In genomic region chr2:180547384-180548106, GRCm38 (mm10) we compare ENCODE assay signal across 11 mouse cellular contexts. TPM values are rescaled to one million over a fixed set of nuclear protein-coding genes. Genes with fewer than 3 reads are reported as not detected.
A peak's percentile ranks its signal among the peaks of the same experiment; 100 is the strongest.
DNase-seq lines count a peak whose midpoint lies in the region; ATAC-seq and TF ChIP-seq lines count a peak whose summit lies in the region.
"Had no signal": no experiment of that assay in that cellular context is flagged by ENCODE, and none has a peak within 500 bp of the region (broad histone marks: within the 10 kb centered on the region; RNA-seq: fewer than 3 reads in every experiment).

No protein-coding gene starts in this region.

- no peak for DNase-seq in kidney, adult 2 months
- peak; percentile 23 for DNase-seq in Muller cell, postnatal 12 days (ENCODE audit: inconsistent ontology term)
- DNase-seq in forebrain, embryonic 10.5 days (ENCODE audit: extremely low spot score, low spot score), result no peak
- DNase-seq in testis, postnatal 10 days (ENCODE audit: low spot score), result no peak
- DNase-seq in cerebellum, adult 18-20 months, result no peak
- DNase-seq in urinary bladder, postnatal 14 days (ENCODE audit: low spot score), result no peak
- DNase-seq: cerebellum, adult 9-10 months; kidney, adult 8-10 months had no signal

- TF ChIP-seq CTCF in kidney, adult 2 months (conservative IDR thresholded peaks at IDR 0.05; ENCODE audit: insufficient read depth, insufficient read length, low read depth, low read length), result no peak

- TF ChIP-seq POLR2A in kidney, adult 2 months (IDR thresholded peaks at IDR 0.05; ENCODE audit: low read depth, low read length), result no peak

- no peaks in the 10 kb centered on the region for H3K9me3 ChIP-seq in kidney, embryonic 14.5 days (ENCODE audit: control insufficient read depth, low read length)
- no peaks in the 10 kb centered on the region; the same call in 1 of the 2 replicates for H3K9me3 ChIP-seq in forebrain, embryonic 10.5 days
- H3K9me3 ChIP-seq in midbrain, embryonic 12.5 days, result no peaks in the 10 kb centered on the region
- H3K9me3 ChIP-seq: limb, embryonic 15.5 days had no signal

- no peak overlapping the region for H3K4me2 ChIP-seq in kidney, embryonic 14.5 days (replicated peaks; ENCODE audit: low read depth, low read length)
- H3K4me2 ChIP-seq in midbrain, embryonic 12.5 days (replicated peaks), result peak overlapping the region; percentile 39
- H3K4me2 ChIP-seq: limb, embryonic 15.5 days had no signal

- H3K36me3 ChIP-seq in kidney, embryonic 14.5 days (ENCODE audit: control insufficient read depth, insufficient read depth, low read length), result no peaks in the 10 kb centered on the region; the same call in 1 of the 2 replicates
- no peaks in the 10 kb centered on the region for H3K36me3 ChIP-seq in kidney, adult 2 months (ENCODE audit: control insufficient read depth, insufficient read depth, low read length)
- H3K36me3 ChIP-seq in forebrain, embryonic 10.5 days (replicated peaks), result no peaks in the 10 kb centered on the region
- no peaks in the 10 kb centered on the region for H3K36me3 ChIP-seq in midbrain, embryonic 12.5 days
- H3K36me3 ChIP-seq: limb, embryonic 15.5 days had no signal

- H3K4me3 ChIP-seq in kidney, embryonic 14.5 days (ENCODE audit: low read length), result no peak overlapping the region
- no peak overlapping the region for H3K4me3 ChIP-seq in kidney, adult 2 months (ENCODE audit: insufficient read depth, low read depth, low read length)
- peak overlapping the region; percentile 18; the same call in 1 of the 2 replicates for H3K4me3 ChIP-seq in forebrain, embryonic 10.5 days
- no peak overlapping the region for H3K4me3 ChIP-seq in midbrain, embryonic 12.5 days
- H3K4me3 ChIP-seq: limb, embryonic 15.5 days had no signal

- H3K27me3 ChIP-seq in kidney, embryonic 14.5 days (ENCODE audit: control insufficient read depth, insufficient read depth, low read length), result no peaks in the 10 kb centered on the region
- H3K27me3 ChIP-seq in kidney, adult 2 months (replicated peaks; ENCODE audit: control insufficient read depth, insufficient read depth, low read length), result no peaks in the 10 kb centered on the region
- no peaks in the 10 kb centered on the region; the same call in 1 of the 2 replicates for H3K27me3 ChIP-seq in forebrain, embryonic 10.5 days (ENCODE audit: poor library complexity, severe bottlenecking)
- H3K27me3 ChIP-seq in midbrain, embryonic 12.5 days, result peaks cover 14% of the 10 kb centered on the region; the same call in 1 of the 2 replicates
- H3K27me3 ChIP-seq: limb, embryonic 15.5 days had no signal

- no peak overlapping the region for H3K27ac ChIP-seq in kidney, embryonic 14.5 days (ENCODE audit: low read depth, low read length)
- no peak overlapping the region for H3K27ac ChIP-seq in kidney, adult 2 months (ENCODE audit: insufficient read depth, low read depth, low read length)
- peak overlapping the region; percentile 76 for H3K27ac ChIP-seq in forebrain, embryonic 10.5 days
- H3K27ac ChIP-seq in midbrain, embryonic 12.5 days (replicated peaks), result 0 out of 2 replicates have a peak overlapping the region, but pooled peaks have one; percentile 2
- H3K27ac ChIP-seq: limb, embryonic 15.5 days had no signal

- 0 out of 2 replicates have a peak, but pooled peaks cover 4% of the 10 kb centered on the region for H3K4me1 ChIP-seq in kidney, embryonic 14.5 days (ENCODE audit: control insufficient read depth, insufficient read depth, low read length)
- no peaks in the 10 kb centered on the region for H3K4me1 ChIP-seq in kidney, adult 2 months (ENCODE audit: control insufficient read depth, insufficient read depth, low read length)
- H3K4me1 ChIP-seq in forebrain, embryonic 10.5 days, result peaks cover 27% of the 10 kb centered on the region
- peaks cover 13% of the 10 kb centered on the region for H3K4me1 ChIP-seq in midbrain, embryonic 12.5 days
- H3K4me1 ChIP-seq: limb, embryonic 15.5 days had no signal

- WGBS in kidney, embryonic 14.5 days, result 36% methylated on average over 8 of the region's 8 CpGs
- 34% methylated on average over 8 of the region's 8 CpGs for WGBS in kidney, adult 2 months
- 40% methylated on average over 8 of the region's 8 CpGs for WGBS in forebrain, embryonic 10.5 days
- 21% methylated on average over 8 of the region's 8 CpGs for WGBS in midbrain, embryonic 12.5 days

- no peak overlapping the region for H3K9ac ChIP-seq in kidney, embryonic 14.5 days (ENCODE audit: low read depth, low read length)
- H3K9ac ChIP-seq in midbrain, embryonic 12.5 days (replicated peaks), result no peak overlapping the region
- H3K9ac ChIP-seq: limb, embryonic 15.5 days had no signal

- ATAC-seq in kidney, embryonic 14.5 days (ENCODE audit: low FRiP score, low TSS enrichment), result peak; percentile 68
- ATAC-seq in midbrain, embryonic 12.5 days (ENCODE audit: low FRiP score, low read depth), result peak; percentile 90

RNA-seq across cellular contexts. Expression of gene Mrgbp, which starts 33.6 kb away (rescaled TPM):
- polyA plus RNA-seq in kidney, embryonic 14.5 days (2014; fragmentation: Nextera tagmentation; extraction: Ambion mirVana), result 52.4 and 53.9 TPM in 2 replicates
- polyA plus RNA-seq in kidney, adult 2 months (2012; rRNA removed), result 13.6 and 14.4 TPM in 2 replicates
- polyA plus RNA-seq in forebrain, embryonic 10.5 days (2016; fragmentation: Nextera tagmentation; extraction: Ambion mirVana), result 41.1 and 44.3 TPM in 2 replicates
- polyA plus RNA-seq in midbrain, embryonic 12.5 days (2016; fragmentation: Nextera tagmentation; extraction: Ambion mirVana), result 46.8 and 49.0 TPM in 2 replicates

RNA-seq across cellular contexts. Expression of gene Ogfr, which starts 41.5 kb away (rescaled TPM):
- 82.4 and 83.1 TPM in 2 replicates for polyA plus RNA-seq in kidney, embryonic 14.5 days (2014; fragmentation: Nextera tagmentation; extraction: Ambion mirVana)
- 31.3 and 35.5 TPM in 2 replicates for polyA plus RNA-seq in kidney, adult 2 months (2012; rRNA removed)
- polyA plus RNA-seq in forebrain, embryonic 10.5 days (2016; fragmentation: Nextera tagmentation; extraction: Ambion mirVana), result 103 and 104 TPM in 2 replicates
- 98.9 and 109 TPM in 2 replicates for polyA plus RNA-seq in midbrain, embryonic 12.5 days (2016; fragmentation: Nextera tagmentation; extraction: Ambion mirVana)

RNA-seq across cellular contexts. Expression of gene Ntsr1, which starts 47.8 kb away (rescaled TPM):
- polyA plus RNA-seq in kidney, embryonic 14.5 days (2014; fragmentation: Nextera tagmentation; extraction: Ambion mirVana), result 6.3 and 12.4 TPM in 2 replicates
- polyA plus RNA-seq in kidney, adult 2 months (2012; rRNA removed), result not detected in 2 replicates
- polyA plus RNA-seq in forebrain, embryonic 10.5 days (2016; fragmentation: Nextera tagmentation; extraction: Ambion mirVana), result not detected in 2 replicates
- 0.15 and 0.29 TPM in 2 replicates for polyA plus RNA-seq in midbrain, embryonic 12.5 days (2016; fragmentation: Nextera tagmentation; extraction: Ambion mirVana)

RNA-seq across cellular contexts. Expression of gene Col9a3, which starts 50.0 kb away (rescaled TPM):
- 4.4 and 6.4 TPM in 2 replicates for polyA plus RNA-seq in kidney, embryonic 14.5 days (2014; fragmentation: Nextera tagmentation; extraction: Ambion mirVana)
- 0.42 and 0.46 TPM in 2 replicates for polyA plus RNA-seq in kidney, adult 2 months (2012; rRNA removed)
- polyA plus RNA-seq in forebrain, embryonic 10.5 days (2016; fragmentation: Nextera tagmentation; extraction: Ambion mirVana), result 3.6 and 3.7 TPM in 2 replicates
- 20.1 and 40.2 TPM in 2 replicates for polyA plus RNA-seq in midbrain, embryonic 12.5 days (2016; fragmentation: Nextera tagmentation; extraction: Ambion mirVana)

Comparison
In these comparisons a context has a peak if more than half of its experiments do, and no peak if none do; other contexts are left out.
1. H3K27ac ChIP-seq: peak in forebrain, embryonic 10.5 days (single experiment) and midbrain, embryonic 12.5 days (single experiment); none in kidney, embryonic 14.5 days (single experiment) and kidney, adult 2 months (single experiment).